Mouse (Mus musculus) Patski (cell line): ENCODE results near the gene Ntm. TPM values are rescaled to one million over a fixed set of nuclear protein-coding genes. Genes with fewer than 3 reads are reported as not detected.

Experiments used
- ATAC-seq: fragments of 100-300 bp; one replicate; pipeline ENCODE4 v1.8.0; 2021
- CTCF ChIA-PET: fragments of 350-600 bp; sonication (Branson Sonifier 250); formaldehyde crosslinking; loops from one replicate; lab custom pipeline; 2022; ENCODE audit warnings: inconsistent platforms; lab: Charles Lee
- POLR2A ChIA-PET: fragments of 350-600 bp; sonication (Branson Sonifier 250); formaldehyde crosslinking; loops from one replicate; lab custom pipeline; 2022; ENCODE audit warnings: antibody characterized with exemption, inconsistent platforms; lab: Charles Lee
- DNase-seq: peaks from one replicate; pipeline ENCODE4 v3.0.0-alpha.2; 2011; ENCODE audit warnings: low read depth, low spot score
- H3K27me3 ChIP-seq: fragments of 371-371 bp; one replicate; pipeline ENCODE4 v1.5.1; 2021
- CTCF ChIP-seq: fragments of 100-300 bp; IDR thresholded peaks from one replicate; pipeline ENCODE4 v1.5.1; 2021
- in situ Hi-C: fragments of 300-500 bp; cut with MboI; formaldehyde crosslinking; loops from 3 replicates; pipeline ENCODE4 v1.11.1; 2018; ENCODE audit warnings: low pct_unique_long_range_greater_than_20kb, mixed read lengths
- polyA plus RNA-seq: library from polyadenylated mRNA; unstranded; gene quantifications from one replicate; pipeline ENCODE4 v1.2.3, GENCODE M21; 2021

Gene Ntm
- polyA plus RNA-seq, 1 experiment from 2014 or later, result 13.4 TPM

DNA sequence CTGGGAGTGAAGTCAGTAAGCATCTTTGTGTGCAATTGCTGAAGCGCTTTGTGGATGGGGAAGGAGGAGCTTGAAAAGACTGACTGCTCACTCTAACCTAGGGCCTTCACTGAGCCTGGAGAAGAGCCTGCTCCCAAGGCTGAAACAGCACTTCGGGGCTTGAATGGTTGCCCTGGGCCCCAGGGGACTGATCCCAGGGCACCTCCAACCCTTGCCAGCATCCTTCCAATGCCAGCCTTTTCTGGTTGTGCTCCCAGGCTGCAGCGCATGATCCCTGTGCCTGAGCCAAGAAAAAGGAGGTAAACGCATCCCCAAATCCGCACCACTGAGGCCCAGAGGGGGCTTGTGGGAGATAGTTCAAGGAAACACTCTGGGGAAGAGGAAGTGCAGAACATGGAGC lies 128.0 kb downstream of the Ntm start:
- POLR2A ChIA-PET, result no interaction called here
- H3K27me3 ChIP-seq, result no peaks in the 10 kb centered on the region
- CTCF ChIA-PET, result no interaction called here
- no peak for TF ChIP-seq CTCF
- in situ Hi-C loops, result no loop called here
- ATAC-seq, result no peak
- DNase-seq, result no peak

DNA sequence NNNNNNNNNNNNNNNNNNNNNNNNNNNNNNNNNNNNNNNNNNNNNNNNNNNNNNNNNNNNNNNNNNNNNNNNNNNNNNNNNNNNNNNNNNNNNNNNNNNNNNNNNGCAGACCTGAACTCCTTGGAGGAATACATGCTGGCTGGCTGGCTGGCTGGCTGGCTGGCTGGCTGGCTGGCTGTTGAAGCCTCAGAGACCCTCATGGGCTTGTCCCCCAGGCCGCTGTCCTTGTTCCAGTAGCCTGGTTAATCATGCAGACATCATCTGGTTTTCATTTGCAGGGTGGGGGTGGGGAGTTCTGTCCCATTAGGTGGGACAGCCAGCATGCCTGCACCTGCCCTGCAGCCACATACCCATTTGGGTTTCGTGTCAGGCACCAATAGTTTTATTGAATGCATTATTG lies 129.2 kb downstream of the Ntm start:
- DNase-seq (no peak), ATAC-seq (no peak)
- POLR2A ChIA-PET, result no interaction called here
- TF ChIP-seq CTCF, result no peak
- no peaks in the 10 kb centered on the region for H3K27me3 ChIP-seq
- CTCF ChIA-PET, result no interaction called here
- in situ Hi-C loops, result no loop called here

DNA sequence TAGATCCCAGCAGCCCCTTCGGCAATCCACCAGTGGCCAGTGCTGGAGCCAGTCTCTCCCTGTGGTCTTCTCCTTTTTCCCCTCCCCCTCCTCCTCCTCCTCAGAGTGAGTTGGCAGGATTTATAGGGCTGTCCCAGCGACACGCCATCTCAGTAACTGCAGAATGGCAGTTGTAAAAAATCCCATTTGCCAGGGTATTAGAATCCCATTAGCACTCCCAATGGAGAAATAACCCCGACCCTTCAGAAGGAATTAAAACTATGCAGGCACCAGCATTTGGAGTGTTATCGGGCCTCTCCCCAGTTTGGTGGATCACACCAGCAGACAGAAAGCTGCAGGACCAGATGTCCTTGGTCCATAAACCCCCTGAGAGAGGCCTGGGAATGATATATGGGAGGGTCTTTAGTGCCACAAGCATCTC lies 135.7 kb downstream of the Ntm start:
- DNase-seq, result no peak

DNA sequence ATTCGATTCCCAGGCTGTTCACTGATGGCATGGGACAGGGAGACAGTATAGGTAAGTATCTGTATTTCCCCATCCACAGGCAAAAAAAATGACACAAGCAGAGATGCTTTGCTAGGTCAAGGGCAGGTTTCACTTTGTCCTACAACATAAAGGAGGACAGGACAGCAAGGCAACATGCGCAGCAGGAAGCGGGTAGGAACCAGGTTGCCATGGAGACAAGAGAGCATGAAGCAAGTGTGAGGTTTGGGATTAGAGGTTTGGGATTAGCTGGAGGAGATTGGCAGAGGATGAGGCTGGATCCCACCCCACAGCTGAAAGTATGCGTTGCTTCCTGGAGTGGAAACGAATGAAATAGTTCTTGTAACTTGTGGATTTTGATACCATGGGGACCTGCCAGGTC lies 137.7 kb downstream of the Ntm start:
- TF ChIP-seq CTCF, result no peak
- H3K27me3 ChIP-seq, result peaks cover 6% of the 10 kb centered on the region
- in situ Hi-C loops, result no loop called here
- POLR2A ChIA-PET, result no interaction called here
- ATAC-seq (no peak), DNase-seq (no peak)
- CTCF ChIA-PET, result no interaction called here

More for the DNA sequence above, 135.7 kb downstream of the Ntm start:
- POLR2A ChIA-PET, result no interaction called here
- no peak for ATAC-seq
- in situ Hi-C loops, result no loop called here
- no peak for TF ChIP-seq CTCF
- CTCF ChIA-PET, result no interaction called here
- peaks cover 5% of the 10 kb centered on the region for H3K27me3 ChIP-seq

DNA sequence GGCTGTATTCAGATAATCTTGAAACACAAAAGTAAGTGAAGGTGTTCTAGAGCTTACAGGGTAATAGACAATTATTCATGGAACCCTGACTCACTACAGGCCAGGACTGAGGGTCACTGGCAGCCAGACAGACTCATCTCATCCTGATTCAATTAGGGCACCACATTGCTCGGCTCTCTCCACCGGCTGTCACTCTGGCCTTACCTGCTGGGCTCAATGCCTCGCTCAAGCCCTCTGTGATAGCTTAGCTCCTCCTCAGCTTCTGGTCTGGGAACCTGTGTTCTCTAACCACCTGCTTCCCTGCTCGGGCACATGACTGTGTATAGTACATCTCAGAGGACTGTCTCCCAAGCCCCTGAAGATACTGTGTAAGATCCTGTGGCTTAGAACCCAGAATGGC lies 139.2 kb downstream of the Ntm start:
- TF ChIP-seq CTCF, result no peak
- ATAC-seq (no peak), DNase-seq (no peak)
- peaks cover 13% of the 10 kb centered on the region for H3K27me3 ChIP-seq
- ChIA-PET CTCF (no interaction called here), POLR2A (no interaction called here)
- in situ Hi-C loops, result no loop called here

DNA sequence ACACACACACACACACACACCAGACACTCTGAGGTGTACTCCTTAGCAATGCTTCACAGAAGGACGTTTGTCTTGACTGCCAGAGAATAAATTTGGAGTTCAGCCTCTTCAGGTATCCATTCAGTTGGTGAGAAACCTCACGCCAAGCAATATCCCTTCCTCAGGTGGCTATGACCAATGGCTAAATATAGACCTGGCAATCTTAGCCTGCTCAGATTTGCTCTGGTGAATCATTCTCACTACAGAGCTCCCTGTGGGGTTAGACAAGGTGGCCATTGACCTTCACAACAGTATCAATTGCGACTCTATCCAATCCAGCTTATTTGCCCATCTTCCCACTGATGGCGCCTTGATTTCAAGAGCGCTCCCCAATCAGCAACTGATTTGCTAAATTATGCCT lies 150.3 kb downstream of the Ntm start:
- peaks cover 6% of the 10 kb centered on the region for H3K27me3 ChIP-seq
- ATAC-seq, result no peak
- TF ChIP-seq CTCF, result no peak
- POLR2A ChIA-PET, result no interaction called here
- in situ Hi-C loops, result no loop called here
- DNase-seq, result no peak
- CTCF ChIA-PET, result no interaction called here

DNA sequence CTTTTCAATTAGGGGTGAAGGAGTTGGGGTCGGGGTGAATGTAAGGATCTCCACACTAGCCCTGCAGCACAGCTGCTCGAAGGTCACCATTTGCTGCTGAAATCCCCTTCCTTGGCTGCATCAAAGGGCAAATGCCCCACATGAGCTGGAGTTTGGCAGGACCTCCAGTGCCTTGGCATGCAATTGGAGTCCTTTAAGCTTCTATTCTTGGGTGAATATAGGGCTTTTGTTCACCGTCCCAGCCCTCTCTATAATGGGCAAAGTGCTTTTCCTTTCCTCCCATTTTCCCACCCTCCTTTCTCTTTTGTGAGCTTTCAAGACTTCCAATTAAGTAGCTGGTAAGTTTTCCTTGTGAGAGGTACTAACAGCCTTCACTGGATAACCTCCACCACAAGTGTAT lies 156.2 kb downstream of the Ntm start:
- POLR2A ChIA-PET, result no interaction called here
- in situ Hi-C loops, result no loop called here
- TF ChIP-seq CTCF, result no peak
- DNase-seq (no peak), ATAC-seq (no peak)
- peaks cover 9% of the 10 kb centered on the region for H3K27me3 ChIP-seq
- CTCF ChIA-PET, result no interaction called here

DNA sequence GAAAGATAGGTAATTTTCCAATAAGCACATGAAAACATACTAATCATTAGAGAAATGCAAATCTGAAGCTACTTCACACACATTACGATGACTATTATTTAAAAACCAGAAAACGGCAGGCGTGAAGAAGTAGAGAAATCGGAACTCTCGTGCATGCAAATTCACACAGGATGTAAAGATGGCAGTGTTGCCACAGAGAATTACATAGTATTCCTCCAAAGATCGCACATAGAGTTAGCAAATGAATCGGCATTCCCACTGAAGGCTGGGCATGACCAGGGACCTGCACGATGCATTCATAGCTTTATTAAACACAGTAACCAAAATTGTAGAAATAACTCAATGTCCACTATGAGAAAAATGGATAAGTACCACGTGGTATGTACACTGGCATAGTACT lies 158.5 kb downstream of the Ntm start:
- ChIA-PET POLR2A (no interaction called here), CTCF (no interaction called here)
- no peak for ATAC-seq
- in situ Hi-C loops, result no loop called here
- TF ChIP-seq CTCF, result no peak
- no peak for DNase-seq
- H3K27me3 ChIP-seq, result peaks cover 9% of the 10 kb centered on the region

DNA sequence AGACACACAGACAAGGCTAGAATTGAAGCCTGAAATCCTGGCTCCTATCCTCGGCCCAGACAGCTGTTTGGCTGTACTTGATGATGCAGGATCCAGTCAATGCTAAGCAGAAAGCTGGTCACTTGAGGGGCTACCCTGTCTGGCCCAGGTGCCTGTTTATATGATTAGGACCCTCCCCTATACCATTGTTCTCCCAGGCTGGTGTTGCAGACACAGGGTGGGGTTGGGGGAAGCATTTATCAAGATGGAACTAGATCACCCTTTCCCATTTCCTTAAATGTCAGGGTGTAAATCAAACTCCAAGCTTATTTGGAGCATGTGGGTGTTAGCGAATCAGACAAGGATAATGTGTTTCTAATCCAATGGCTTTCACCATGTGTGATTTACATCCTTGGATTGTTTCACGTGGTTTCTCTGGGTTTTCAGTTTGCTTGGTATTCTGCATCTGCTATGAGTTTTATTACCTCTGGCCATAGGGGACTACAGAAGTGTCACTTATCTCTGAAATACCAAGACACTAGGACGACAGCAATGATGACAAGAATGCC lies 159.1 kb downstream of the Ntm start:
- DNase-seq, result no peak
- ChIA-PET CTCF (interaction anchor here (0.9 kb wide), 1 partner anchor 11 kb away, joined by 3 read pairs; no protein-coding TSS in a partner anchor), POLR2A (no interaction called here)
- no peak for TF ChIP-seq CTCF
- no peak for ATAC-seq
- peaks cover 9% of the 10 kb centered on the region for H3K27me3 ChIP-seq
- in situ Hi-C loops, result no loop called here

DNA sequence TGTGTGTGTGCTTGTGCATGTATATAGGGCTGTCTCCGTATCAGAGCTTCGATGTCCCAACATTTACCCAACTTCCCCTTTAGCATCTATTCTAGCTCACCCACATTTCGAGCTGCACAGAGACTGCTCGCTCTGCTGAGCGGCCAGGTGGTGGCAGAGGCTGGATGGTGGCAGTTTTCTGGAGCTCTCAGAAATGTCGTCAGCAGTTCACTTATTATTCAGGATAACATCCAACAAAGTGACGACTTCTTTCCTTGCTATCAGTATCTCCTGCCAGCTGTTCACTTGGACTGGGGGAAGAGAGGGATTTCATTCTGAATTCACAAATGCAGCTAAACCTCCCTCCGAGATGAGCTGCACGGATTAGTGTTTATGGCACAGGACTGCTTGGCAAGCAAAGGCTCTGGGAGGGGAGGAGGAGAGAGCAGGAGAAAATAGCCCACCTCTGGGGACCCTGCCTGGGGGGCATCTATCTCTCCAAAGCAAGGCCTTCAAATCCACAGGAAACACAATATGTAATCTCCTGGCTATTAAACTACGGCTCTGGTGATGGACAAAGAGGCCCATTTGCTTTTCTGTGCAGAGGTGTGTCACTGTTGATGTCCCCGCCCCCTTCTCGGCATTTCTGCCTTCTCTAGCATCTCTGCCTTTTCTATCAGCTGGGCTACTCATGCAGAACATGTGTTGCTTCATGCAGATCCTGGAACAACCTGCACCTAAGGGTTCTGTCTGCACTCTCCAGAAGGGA lies 159.8 kb downstream of the Ntm start:
- no peak for TF ChIP-seq CTCF
- no peak for DNase-seq

DNA sequence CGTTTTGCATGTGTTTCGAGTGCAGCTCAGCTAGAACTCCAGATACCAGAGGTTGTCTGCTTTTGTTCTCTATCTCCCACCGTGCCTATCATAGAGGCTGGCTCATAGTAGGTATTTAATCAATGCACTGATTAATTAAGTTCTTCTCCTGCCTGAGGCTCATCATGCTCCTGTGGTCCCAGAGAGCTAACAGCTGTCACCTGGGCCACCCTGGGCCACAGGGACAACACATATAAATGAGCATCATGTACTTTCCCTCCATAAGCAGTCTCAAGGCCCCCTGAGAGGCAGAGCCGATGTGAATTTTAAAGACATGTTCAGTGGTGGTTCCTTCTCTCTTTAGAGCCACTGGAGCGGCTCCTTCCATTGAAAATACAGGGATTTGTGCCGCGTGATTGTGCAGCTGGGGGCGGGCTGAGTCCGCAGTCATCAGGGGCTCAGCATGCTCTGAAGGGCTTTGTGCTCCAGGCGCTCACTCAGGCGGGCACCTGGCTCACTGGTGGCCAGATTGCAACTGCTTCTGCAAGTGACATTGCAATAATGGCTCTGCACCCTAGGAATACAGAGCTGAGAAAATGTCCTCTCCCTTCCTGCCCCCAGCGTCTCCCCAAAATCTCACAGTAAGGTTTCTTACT lies 160.8 kb downstream of the Ntm start:
- CTCF ChIA-PET, result no interaction called here
- ATAC-seq (no peak), DNase-seq (no peak)
- POLR2A ChIA-PET, result no interaction called here
- no peak for TF ChIP-seq CTCF
- peaks cover 9% of the 10 kb centered on the region for H3K27me3 ChIP-seq
- in situ Hi-C loops, result no loop called here

More for the DNA sequence above, 159.8 kb downstream of the Ntm start:
- in situ Hi-C loops, result no loop called here
- CTCF ChIA-PET, result interaction anchor here (0.9 kb wide), 1 partner anchor 10 kb away, joined by 3 read pairs; no protein-coding TSS in a partner anchor
- no peak for ATAC-seq
- peaks cover 9% of the 10 kb centered on the region for H3K27me3 ChIP-seq
- POLR2A ChIA-PET, result no interaction called here
